Mouse (Mus musculus): ENCODE measurements around the gene Hoxb3. TPM values are rescaled to one million over a fixed set of nuclear protein-coding genes. Genes with fewer than 3 reads are reported as not detected.

The Hoxb3 gene
- polyA plus RNA-seq, 1 experiment from 2014 or later = 0.26 TPM

DNA sequence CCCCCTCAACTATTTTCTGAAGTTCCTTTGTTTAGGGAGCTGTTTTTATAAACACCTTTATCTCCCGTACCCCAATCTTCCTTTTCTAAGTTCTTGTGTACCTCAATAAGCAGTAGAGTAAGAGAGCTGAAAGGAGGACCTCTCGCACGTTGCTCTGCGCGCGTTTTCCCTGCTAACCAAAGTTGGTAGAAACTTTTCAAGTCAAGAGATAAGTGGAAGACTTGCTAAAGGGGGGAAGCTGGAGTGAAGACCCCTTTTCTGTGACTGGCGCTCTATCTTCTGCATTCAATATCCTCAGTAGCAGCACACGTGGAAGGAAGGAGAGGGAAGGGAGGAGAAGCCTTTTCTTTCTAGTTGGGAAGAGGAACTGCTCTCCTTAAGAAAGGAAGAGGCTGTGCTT lies 1.8 kb downstream of the Hoxb3 start:
- 29% methylated on average over 8 of the region's 8 CpGs for WGBS (ENCODE audit: insufficient replicate concordance)

DNA sequence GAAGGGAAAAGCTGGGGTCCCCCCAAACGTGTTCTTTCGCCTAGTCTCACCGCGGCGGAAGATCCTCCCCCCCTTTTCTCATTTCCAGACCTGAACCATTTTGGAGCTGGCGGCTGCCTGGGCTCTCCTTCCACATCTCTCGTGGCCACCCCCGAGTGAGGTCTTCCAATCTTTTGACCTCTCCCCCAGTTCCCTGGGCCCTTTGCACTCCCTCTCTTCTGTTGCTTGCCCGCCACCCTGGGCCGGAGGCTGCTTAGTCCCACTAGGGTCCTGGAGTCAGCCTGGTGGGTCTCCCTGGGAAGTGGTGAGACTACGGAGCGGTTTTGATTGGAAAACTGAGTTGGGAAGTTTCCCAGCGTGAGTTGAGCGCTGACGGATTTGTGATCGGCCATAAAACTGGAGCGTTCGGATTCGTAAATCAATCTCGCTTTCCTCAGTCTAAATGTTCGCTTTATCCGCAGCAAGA lies 2.7 kb downstream of the Hoxb3 start:
- Histone ChIP-seq H3K27ac (replicated peaks) (no peak overlapping the region), H3K4me2 (no peak overlapping the region), H3K4me1 (replicated peaks) (no peaks in the 10 kb centered on the region), H3K9me3 (replicated peaks) (no peaks in the 10 kb centered on the region), H3K27me3 (peaks cover 98% of the 10 kb centered on the region), H3K9ac (no peak overlapping the region), H3K4me3 (replicated peaks) (no peak overlapping the region), H3K36me3 (replicated peaks) (no peaks in the 10 kb centered on the region)
- 39% methylated on average over 22 of the region's 22 CpGs for whole genome bisulfite sequencing (ENCODE audit: insufficient replicate concordance)
- no peak for ATAC-seq (ENCODE audit: insufficient read depth)

More for the DNA sequence above, 1.8 kb downstream of the Hoxb3 start:
- Histone ChIP-seq H3K27ac (replicated peaks) (no peak overlapping the region), H3K4me1 (replicated peaks) (no peaks in the 10 kb centered on the region; the same call in 1 of the 2 replicates), H3K36me3 (replicated peaks) (no peaks in the 10 kb centered on the region), H3K27me3 (peaks cover 98% of the 10 kb centered on the region), H3K9me3 (replicated peaks) (no peaks in the 10 kb centered on the region), H3K4me3 (replicated peaks) (no peak overlapping the region), H3K4me2 (no peak overlapping the region), H3K9ac (no peak overlapping the region)
- ATAC-seq (ENCODE audit: insufficient read depth) = no peak

DNA sequence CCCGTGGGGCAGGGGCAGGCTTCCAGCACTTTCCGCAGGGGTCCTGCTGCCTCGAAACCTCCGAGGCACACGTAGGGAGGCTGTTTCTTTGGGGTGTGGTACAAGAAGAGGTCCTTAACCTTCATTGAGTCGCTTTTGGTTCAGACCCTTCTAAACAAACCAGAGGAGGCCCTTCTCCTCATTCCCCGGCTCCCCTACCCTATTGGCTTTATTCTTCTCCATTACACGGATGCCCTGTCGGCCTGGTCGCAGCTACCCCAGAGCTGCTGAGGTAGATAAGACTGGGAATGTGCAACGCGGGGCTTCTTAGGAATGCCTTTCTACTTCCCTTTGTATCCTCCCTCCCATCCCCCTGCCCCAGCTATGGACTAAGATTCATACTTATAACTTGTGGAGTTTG lies 3.6 kb downstream of the Hoxb3 start:
- no peak for ATAC-seq (ENCODE audit: insufficient read depth)
- no peaks in the 10 kb centered on the region for H3K36me3 ChIP-seq (replicated peaks)
- H3K27me3 ChIP-seq = peaks cover 99% of the 10 kb centered on the region
- 48% methylated on average over 12 of the region's 12 CpGs for WGBS (ENCODE audit: insufficient replicate concordance)
- H3K27ac ChIP-seq (replicated peaks) = no peak overlapping the region
- H3K4me1 ChIP-seq (replicated peaks) = no peaks in the 10 kb centered on the region
- H3K9me3 ChIP-seq (replicated peaks) = no peaks in the 10 kb centered on the region
- H3K9ac ChIP-seq = no peak overlapping the region
- no peak overlapping the region for H3K4me3 ChIP-seq (replicated peaks)
- no peak overlapping the region for H3K4me2 ChIP-seq

DNA sequence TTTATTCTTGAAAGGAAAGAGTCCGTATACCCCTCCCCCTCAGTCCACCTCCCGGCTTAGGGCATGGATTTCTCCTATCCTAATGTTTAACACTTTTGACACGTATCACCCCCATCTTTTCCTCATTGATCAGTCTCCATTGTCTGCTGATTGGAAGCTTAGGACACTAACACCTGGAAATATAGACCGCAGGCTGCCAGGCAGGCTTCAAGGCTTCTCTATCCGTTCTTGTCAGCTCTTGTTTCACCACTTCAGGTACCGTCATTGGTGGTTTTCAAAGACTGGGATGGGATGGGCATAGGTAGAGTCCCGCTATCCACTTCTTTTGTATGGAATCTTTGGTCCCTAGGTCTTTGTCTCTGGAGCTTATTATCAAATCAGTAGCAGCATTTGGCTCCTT lies 4.0 kb downstream of the Hoxb3 start:
- Histone ChIP-seq H3K9me3 (replicated peaks) (no peaks in the 10 kb centered on the region), H3K4me3 (replicated peaks) (no peak overlapping the region), H3K9ac (no peak overlapping the region), H3K27ac (replicated peaks) (no peak overlapping the region), H3K27me3 (peaks cover 99% of the 10 kb centered on the region), H3K36me3 (replicated peaks) (no peaks in the 10 kb centered on the region), H3K4me1 (replicated peaks) (no peaks in the 10 kb centered on the region), H3K4me2 (no peak overlapping the region)
- ATAC-seq (ENCODE audit: insufficient read depth) = no peak
- WGBS (ENCODE audit: insufficient replicate concordance) = 40% methylated on average over 7 of the region's 7 CpGs

DNA sequence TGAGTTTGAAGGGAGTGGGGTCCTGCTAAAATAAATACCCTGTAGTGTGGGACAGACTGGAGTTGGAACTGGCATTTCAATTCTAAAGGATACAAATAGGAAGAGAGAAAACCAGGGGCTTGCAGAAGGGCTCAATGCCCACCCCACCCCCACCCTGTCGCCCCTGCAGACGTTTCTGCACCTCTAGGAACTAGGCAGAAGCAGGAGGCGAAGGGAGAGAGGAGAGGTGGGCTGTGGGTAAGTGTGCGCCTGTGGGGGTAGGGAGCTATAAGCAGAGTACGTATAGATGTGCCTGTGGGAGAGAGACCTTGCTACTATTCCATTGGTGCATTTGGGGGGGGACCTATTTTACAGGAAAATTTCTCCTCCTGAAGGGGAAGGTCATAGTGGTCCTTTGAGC lies 4.6 kb downstream of the Hoxb3 start:
- Histone ChIP-seq H3K9ac (no peak overlapping the region), H3K4me1 (replicated peaks) (no peaks in the 10 kb centered on the region), H3K9me3 (replicated peaks) (no peaks in the 10 kb centered on the region), H3K36me3 (replicated peaks) (no peaks in the 10 kb centered on the region), H3K27me3 (peaks cover 99% of the 10 kb centered on the region), H3K4me2 (no peak overlapping the region), H3K4me3 (replicated peaks) (no peak overlapping the region), H3K27ac (replicated peaks) (no peak overlapping the region)
- WGBS (ENCODE audit: insufficient replicate concordance) = 24% methylated on average over 5 of the region's 5 CpGs
- ATAC-seq (ENCODE audit: insufficient read depth) = no peak

DNA sequence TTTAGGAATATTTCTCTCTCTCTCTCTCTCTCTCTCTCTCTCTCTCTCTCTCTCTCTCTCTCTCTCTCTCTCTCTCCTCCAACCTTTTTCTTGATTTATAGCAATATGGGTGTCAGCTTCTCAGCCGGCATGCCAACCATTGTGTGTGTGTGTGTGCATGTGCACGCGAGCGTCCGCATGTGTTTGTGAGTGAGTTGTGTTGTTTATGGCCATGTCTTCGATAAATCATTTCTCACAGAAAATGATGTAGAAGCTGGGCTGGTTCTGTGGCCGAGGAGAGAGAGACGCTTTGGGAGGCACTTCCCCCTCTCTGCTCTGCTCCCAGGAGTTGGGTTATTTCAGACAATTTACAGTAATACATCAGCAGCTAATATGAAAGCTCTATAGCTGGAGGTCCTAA lies 5.5 kb downstream of the Hoxb3 start:
- Histone ChIP-seq H3K4me2 (no peak overlapping the region), H3K27me3 (peaks cover 99% of the 10 kb centered on the region)

DNA sequence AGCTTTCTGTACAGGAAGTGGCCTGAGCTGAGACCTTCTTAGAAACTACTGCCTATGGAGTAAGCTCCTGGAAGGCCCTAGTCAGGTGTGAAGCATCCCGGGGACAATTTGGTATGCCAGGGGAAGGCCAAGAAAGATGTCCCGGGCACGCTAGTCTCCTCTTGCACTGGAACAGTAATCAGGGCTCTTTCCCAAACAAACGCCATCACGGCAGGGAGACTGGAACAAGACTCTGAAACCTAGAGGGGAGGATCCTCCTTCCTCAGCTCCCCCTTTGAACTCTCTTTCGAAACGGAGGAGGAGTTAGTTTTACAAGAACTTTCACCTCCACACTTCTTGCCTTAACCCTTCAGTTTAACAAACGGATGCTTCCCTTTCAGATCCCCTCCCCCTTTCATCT lies 9.0 kb downstream of the Hoxb3 start:
- H3K9ac ChIP-seq = no peak overlapping the region
- H3K4me2 ChIP-seq = no peak overlapping the region
- H3K4me3 ChIP-seq (replicated peaks) = no peak overlapping the region
- H3K36me3 ChIP-seq (replicated peaks) = no peaks in the 10 kb centered on the region
- ATAC-seq (ENCODE audit: insufficient read depth) = no peak
- H3K4me1 ChIP-seq (replicated peaks) = no peaks in the 10 kb centered on the region
- 12% methylated on average over 8 of the region's 8 CpGs for WGBS (ENCODE audit: insufficient replicate concordance)
- no peaks in the 10 kb centered on the region for H3K9me3 ChIP-seq (replicated peaks)
- no peak overlapping the region for H3K27ac ChIP-seq (replicated peaks)
- H3K27me3 ChIP-seq = peaks cover 99% of the 10 kb centered on the region

More for the DNA sequence above, 5.5 kb downstream of the Hoxb3 start:
- Histone ChIP-seq H3K36me3 (replicated peaks) (no peaks in the 10 kb centered on the region), H3K9me3 (replicated peaks) (no peaks in the 10 kb centered on the region), H3K4me1 (replicated peaks) (no peaks in the 10 kb centered on the region), H3K4me3 (replicated peaks) (no peak overlapping the region), H3K9ac (no peak overlapping the region), H3K27ac (replicated peaks) (no peak overlapping the region)
- WGBS (ENCODE audit: insufficient replicate concordance) = 41% methylated on average over 8 of the region's 8 CpGs
- ATAC-seq (ENCODE audit: insufficient read depth) = no peak

DNA sequence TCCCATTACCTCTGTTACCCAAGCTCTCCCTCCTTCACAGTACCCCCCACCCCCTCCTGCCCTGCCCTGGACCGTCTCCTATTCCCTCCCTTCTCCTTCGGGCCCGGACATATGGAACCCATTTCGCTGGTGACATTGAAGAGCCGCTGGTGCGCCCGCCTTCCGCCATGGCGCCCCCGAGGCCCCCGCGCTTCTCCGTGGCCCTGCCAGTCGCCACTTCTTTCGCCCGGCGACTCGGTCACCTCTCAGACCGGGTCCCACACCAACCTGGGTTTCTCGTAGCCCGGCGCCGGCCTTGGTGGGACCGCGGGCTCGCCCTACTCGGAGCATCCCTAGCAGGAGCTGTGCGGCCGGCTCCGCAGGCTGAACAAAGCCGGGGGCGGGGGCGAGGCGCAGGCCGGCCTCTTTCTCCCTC lies 9.5 kb downstream of the Hoxb3 start:
- WGBS (ENCODE audit: insufficient replicate concordance) = 8% methylated on average over 35 of the region's 35 CpGs
- Histone ChIP-seq H3K4me1 (replicated peaks) (no peaks in the 10 kb centered on the region), H3K27ac (replicated peaks) (no peak overlapping the region)

DNA sequence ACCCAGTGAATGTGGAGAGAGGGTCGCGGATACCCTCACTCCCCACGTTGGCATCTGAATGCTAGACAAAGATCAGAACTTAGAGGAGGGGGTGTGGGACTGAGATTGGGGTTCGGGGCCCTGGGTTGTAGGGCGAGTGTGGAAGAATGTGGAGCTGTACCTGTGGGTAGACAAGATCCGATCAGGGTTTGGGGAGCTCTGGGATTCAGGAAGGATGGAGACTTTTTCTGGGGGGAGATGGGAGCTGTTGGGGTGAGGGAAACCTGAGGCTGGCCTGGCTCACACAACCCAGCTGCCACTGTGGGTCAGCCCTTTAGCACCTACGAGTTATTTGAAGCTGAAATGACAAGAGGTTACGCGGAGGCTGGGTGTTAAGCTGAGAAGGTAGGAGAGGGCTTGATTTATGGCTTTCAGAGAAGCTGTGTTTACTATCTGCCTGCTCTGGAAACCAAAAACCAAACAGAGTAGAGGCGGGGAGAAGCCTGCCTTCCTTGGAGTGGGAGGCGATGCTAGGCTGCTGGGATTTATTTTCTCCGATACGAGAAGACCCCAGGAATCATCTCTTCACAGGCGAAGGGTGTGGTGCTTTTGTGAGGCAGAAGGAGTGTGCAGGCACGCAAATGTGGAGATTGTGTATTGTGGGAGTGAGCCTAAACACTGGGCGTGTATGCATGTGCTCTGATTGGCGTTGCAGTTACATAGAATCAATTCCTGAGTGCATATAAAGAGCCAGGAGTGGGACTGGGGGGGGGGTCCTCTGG lies 10.3 kb downstream of the Hoxb3 start:
- Histone ChIP-seq H3K27ac (replicated peaks) (no peak overlapping the region), H3K4me1 (replicated peaks) (no peaks in the 10 kb centered on the region), H3K27me3 (peaks cover 99% of the 10 kb centered on the region), H3K4me3 (replicated peaks) (peak overlapping the region; percentile 14; the same call in 1 of the 2 replicates), H3K4me2 (peak overlapping the region; percentile 33; the same call in 1 of the 2 replicates), H3K9me3 (replicated peaks) (no peaks in the 10 kb centered on the region), H3K36me3 (replicated peaks) (no peaks in the 10 kb centered on the region), H3K9ac (no peak overlapping the region)
- WGBS (ENCODE audit: insufficient replicate concordance) = 30% methylated on average over 17 of the region's 17 CpGs
- no peak for ATAC-seq (ENCODE audit: insufficient read depth)

More for the DNA sequence above, 9.5 kb downstream of the Hoxb3 start:
- no peaks in the 10 kb centered on the region for H3K9me3 ChIP-seq (replicated peaks)
- peaks cover 99% of the 10 kb centered on the region for H3K27me3 ChIP-seq
- peak overlapping the region; percentile 33 for H3K4me2 ChIP-seq
- H3K36me3 ChIP-seq (replicated peaks) = no peaks in the 10 kb centered on the region
- H3K9ac ChIP-seq = no peak overlapping the region
- ATAC-seq (ENCODE audit: insufficient read depth) = no peak
- H3K4me3 ChIP-seq (replicated peaks) = peak overlapping the region; percentile 14

DNA sequence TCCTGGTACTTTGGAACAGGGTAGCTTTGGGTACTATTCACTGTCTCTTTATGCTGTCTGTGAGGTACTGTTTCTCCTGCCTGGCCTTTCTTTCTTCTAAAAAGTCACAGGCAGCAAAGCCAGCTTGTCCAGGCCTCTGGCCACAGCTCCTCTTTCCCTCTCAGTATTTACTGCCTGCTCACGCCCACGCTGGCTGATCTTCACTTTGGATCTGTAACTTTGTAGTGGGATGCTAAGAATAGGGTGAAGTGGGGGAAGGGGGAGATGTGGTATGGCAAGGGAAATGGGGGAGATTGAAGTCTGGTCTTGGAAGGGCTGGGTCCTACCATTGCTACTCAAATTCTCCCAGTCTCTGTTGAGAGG lies 10.9 kb downstream of the Hoxb3 start:
- H3K27ac ChIP-seq (replicated peaks) = no peak overlapping the region
- 28% methylated on average over 2 of the region's 2 CpGs for WGBS (ENCODE audit: insufficient replicate concordance)
- no peaks in the 10 kb centered on the region for H3K4me1 ChIP-seq (replicated peaks)
- no peaks in the 10 kb centered on the region for H3K36me3 ChIP-seq (replicated peaks)
- H3K4me3 ChIP-seq (replicated peaks) = no peak overlapping the region
- no peak overlapping the region for H3K4me2 ChIP-seq
- no peak overlapping the region for H3K9ac ChIP-seq
- H3K27me3 ChIP-seq = peaks cover 99% of the 10 kb centered on the region
- no peak for ATAC-seq (ENCODE audit: insufficient read depth)
- no peaks in the 10 kb centered on the region for H3K9me3 ChIP-seq (replicated peaks)

DNA sequence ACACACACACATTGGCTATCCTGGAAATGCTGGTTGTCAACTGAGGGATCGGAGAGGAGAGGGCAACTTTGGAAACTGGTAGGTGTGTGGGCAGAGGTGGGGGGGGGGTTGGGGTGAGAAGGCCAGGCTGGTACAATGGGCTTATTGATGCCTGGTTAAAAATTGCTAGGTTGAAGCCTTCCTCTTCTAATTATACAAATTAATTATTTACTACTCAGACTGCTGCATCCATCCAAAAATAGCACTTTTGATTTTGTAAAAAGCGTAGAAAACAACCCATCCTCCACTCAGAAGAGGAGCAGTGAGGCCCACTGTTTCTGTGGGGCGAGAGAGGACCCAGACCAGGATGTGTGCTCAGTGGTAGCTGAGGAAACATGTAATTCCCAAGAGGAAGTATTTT lies 11.9 kb downstream of the Hoxb3 start:
- H3K9ac ChIP-seq = no peak overlapping the region
- H3K4me2 ChIP-seq = no peak overlapping the region
- no peaks in the 10 kb centered on the region for H3K9me3 ChIP-seq (replicated peaks)
- H3K4me3 ChIP-seq (replicated peaks) = no peak overlapping the region
- no peaks in the 10 kb centered on the region for H3K4me1 ChIP-seq (replicated peaks)
- no peak for ATAC-seq (ENCODE audit: insufficient read depth)
- peaks cover 100% of the 10 kb centered on the region for H3K27me3 ChIP-seq
- WGBS (ENCODE audit: insufficient replicate concordance) = 50% methylated on average over 3 of the region's 3 CpGs
- no peaks in the 10 kb centered on the region for H3K36me3 ChIP-seq (replicated peaks)
- H3K27ac ChIP-seq (replicated peaks) = no peak overlapping the region

DNA sequence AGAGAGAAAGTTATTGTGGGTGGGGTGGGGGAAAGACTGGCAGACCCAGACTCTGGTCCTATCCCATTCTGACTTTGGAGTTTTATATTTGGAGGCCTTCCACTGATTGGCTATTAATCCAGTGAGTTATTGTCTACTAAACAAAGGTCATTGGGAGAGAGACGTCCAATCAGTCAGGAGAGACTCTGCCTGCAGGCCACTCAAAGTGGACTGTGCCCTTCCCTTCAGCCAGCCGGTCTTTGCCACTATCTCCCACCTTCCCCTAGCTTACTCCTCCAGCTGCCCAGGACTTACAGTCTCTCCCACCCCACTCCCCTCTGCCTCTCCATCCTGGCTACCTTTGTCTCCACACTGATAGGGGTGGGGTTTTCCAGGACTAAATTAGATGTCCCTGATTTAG lies 13.5 kb downstream of the Hoxb3 start:
- H3K27me3 ChIP-seq = peaks cover 100% of the 10 kb centered on the region
- no peaks in the 10 kb centered on the region for H3K36me3 ChIP-seq (replicated peaks)
- no peak for ATAC-seq (ENCODE audit: insufficient read depth)
- no peaks in the 10 kb centered on the region for H3K9me3 ChIP-seq (replicated peaks)
- WGBS (ENCODE audit: insufficient replicate concordance) = 43% methylated on average over 2 of the region's 2 CpGs
- H3K4me1 ChIP-seq (replicated peaks) = no peaks in the 10 kb centered on the region
- H3K27ac ChIP-seq (replicated peaks) = no peak overlapping the region
- no peak overlapping the region for H3K4me3 ChIP-seq (replicated peaks)
- H3K4me2 ChIP-seq = no peak overlapping the region
- H3K9ac ChIP-seq = no peak overlapping the region

Measured in liver, embryonic 15.5 days (tissue).